In genomic region chr5:31870856-31871520, GRCm38 (mm10) we compare ENCODE assay signal across 8 mouse cellular contexts.
DNase-seq lines count a peak whose midpoint lies in the region; ATAC-seq and TF ChIP-seq lines count a peak whose summit lies in the region.

No protein-coding gene starts in this region.

- no peaks in the 10 kb centered on the region for H3K4me1 ChIP-seq in heart, adult 2 months (ENCODE audit: control insufficient read depth, insufficient read depth, low read length)
- peaks cover 5% of the 10 kb centered on the region; the same call in 1 of the 2 replicates for H3K4me1 ChIP-seq in heart, embryonic 11.5 days (ENCODE audit: control insufficient read depth, insufficient read depth, low read length)
- H3K4me1 ChIP-seq in bone marrow macrophage, adult 2 months (ENCODE audit: control insufficient read depth, insufficient read depth, low read length), result peaks cover 15% of the 10 kb centered on the region
- H3K4me1 ChIP-seq in intestine, postnatal 0 days (replicated peaks; ENCODE audit: control insufficient read depth, insufficient read depth, low read length), result 0 out of 2 replicates have a peak, but pooled peaks cover 2% of the 10 kb centered on the region
- H3K4me1 ChIP-seq in small intestine, adult 2 months (ENCODE audit: control insufficient read depth, insufficient read depth, insufficient read length, low read length), result peaks cover 9% of the 10 kb centered on the region; the same call in 1 of the 2 replicates

- no peak overlapping the region for H3K4me3 ChIP-seq in heart, adult 2 months
- H3K4me3 ChIP-seq in heart, embryonic 11.5 days (ENCODE audit: low read depth, low read length), result no peak overlapping the region
- no peak overlapping the region for H3K4me3 ChIP-seq in bone marrow macrophage, adult 2 months (ENCODE audit: insufficient read depth, low read length)
- H3K4me3 ChIP-seq in intestine, postnatal 0 days (ENCODE audit: low read depth, low read length), result no peak overlapping the region
- no peak overlapping the region for H3K4me3 ChIP-seq in small intestine, adult 2 months (ENCODE audit: low read depth, low read length)

- H3K27me3 ChIP-seq in heart, adult 2 months (ENCODE audit: control insufficient read depth, insufficient read depth, low read length), result no peaks in the 10 kb centered on the region
- no peaks in the 10 kb centered on the region for H3K27me3 ChIP-seq in heart, embryonic 11.5 days (ENCODE audit: control insufficient read depth, insufficient read depth, low read length)
- no peaks in the 10 kb centered on the region for H3K27me3 ChIP-seq in intestine, postnatal 0 days (replicated peaks; ENCODE audit: control insufficient read depth, insufficient read depth, low read length)
- no peaks in the 10 kb centered on the region for H3K27me3 ChIP-seq in small intestine, adult 2 months (ENCODE audit: control insufficient read depth, insufficient read depth, low read length)

- H3K27ac ChIP-seq in heart, adult 2 months, result peak overlapping the region; percentile 24
- no peak overlapping the region for H3K27ac ChIP-seq in heart, embryonic 11.5 days (ENCODE audit: low read depth, low read length)
- peak overlapping the region; percentile 83 for H3K27ac ChIP-seq in bone marrow macrophage, adult 2 months (ENCODE audit: insufficient read depth, low read depth, low read length)
- peak overlapping the region; percentile 66 for H3K27ac ChIP-seq in intestine, postnatal 0 days (ENCODE audit: low read depth, low read length)
- peak overlapping the region; percentile 67 for H3K27ac ChIP-seq in small intestine, adult 2 months (ENCODE audit: insufficient read depth, low read depth, low read length)

- intact Hi-C loops in heart, adult 2 months (cut with DNase I), result loop anchor here (5.0 kb wide), 1 partner anchor 169 kb away; no protein-coding TSS in a partner anchor

- H3K9ac ChIP-seq in heart, adult 2 months (ENCODE audit: low read depth, low read length), result no peak overlapping the region
- no peak overlapping the region for H3K9ac ChIP-seq in heart, embryonic 11.5 days (ENCODE audit: low read depth, low read length)
- no peak overlapping the region for H3K9ac ChIP-seq in intestine, postnatal 0 days (ENCODE audit: low read depth, low read length)

- WGBS in heart, adult 2 months, result 56% methylated on average over 8 of the region's 8 CpGs
- whole genome bisulfite sequencing in heart, embryonic 11.5 days (ENCODE audit: insufficient replicate concordance), result 72% methylated on average over 8 of the region's 8 CpGs
- WGBS in intestine, postnatal 0 days, result 57% methylated on average over 8 of the region's 8 CpGs
- WGBS in small intestine, adult 2 months, result 43% methylated on average over 8 of the region's 8 CpGs

- H3K36me3 ChIP-seq in heart, adult 2 months (ENCODE audit: control insufficient read depth, insufficient read depth, low read length), result peaks cover under 1% of the 10 kb centered on the region; the same call in 1 of the 2 replicates
- no peaks in the 10 kb centered on the region for H3K36me3 ChIP-seq in heart, embryonic 11.5 days (ENCODE audit: control insufficient read depth, insufficient read depth, low read length)
- H3K36me3 ChIP-seq in intestine, postnatal 0 days (ENCODE audit: control insufficient read depth, insufficient read depth), result no peaks in the 10 kb centered on the region
- H3K36me3 ChIP-seq in small intestine, adult 2 months (ENCODE audit: control insufficient read depth, insufficient read depth, low read length), result no peaks in the 10 kb centered on the region

- no peak for TF ChIP-seq EP300 in heart, adult 2 months (IDR thresholded peaks at IDR 0.05; ENCODE audit: insufficient read depth, low read depth, low read length)

- TF ChIP-seq POLR2A in heart, adult 2 months (IDR thresholded peaks at IDR 0.05; ENCODE audit: insufficient read depth, low read depth, low read length), result no peak
- no peak for TF ChIP-seq POLR2A in bone marrow macrophage, adult 2 months (IDR thresholded peaks at IDR 0.05; ENCODE audit: borderline replicate concordance, low read depth, low read length)
- peak; percentile 16; the same call in 1 of the 2 replicates for TF ChIP-seq POLR2A in small intestine, adult 2 months (IDR thresholded peaks at IDR 0.05; ENCODE audit: low read depth, low read length)

- ATAC-seq in heart, embryonic 11.5 days (replicated peaks; ENCODE audit: insufficient number of reproducible peaks, low FRiP score, low TSS enrichment), result no peak
- ATAC-seq in intestine, postnatal 0 days, result peak; percentile 82
- ATAC-seq in CD4-positive, CD25-positive, alpha-beta regulatory T cell, adult 4 months, result no peak

- H3K9me3 ChIP-seq in heart, embryonic 11.5 days (replicated peaks; ENCODE audit: control insufficient read depth, low read length), result no peaks in the 10 kb centered on the region
- no peaks in the 10 kb centered on the region for H3K9me3 ChIP-seq in intestine, postnatal 0 days (ENCODE audit: control insufficient read depth)

- H3K79me2 ChIP-seq in heart, adult 2 months (replicated peaks; ENCODE audit: control insufficient read depth, insufficient read depth, low read length), result no peaks in the 10 kb centered on the region

- DNase-seq in heart, adult 2 months, result peak; percentile 33 to 64
- DNase-seq in thymus, postnatal 25 days, result no peak
- no peak for DNase-seq in layer of hippocampus, postnatal 25 days (ENCODE audit: extremely low spot score in 1 of 2, low spot score in 1 of 2)

- H3K4me2 ChIP-seq in heart, embryonic 11.5 days, result no peak overlapping the region
- H3K4me2 ChIP-seq in intestine, postnatal 0 days (replicated peaks; ENCODE audit: low read depth), result 0 out of 2 replicates have a peak overlapping the region, but pooled peaks have one; percentile 17

- no peak for TF ChIP-seq CTCF in heart, adult 2 months (IDR thresholded peaks at IDR 0.05)
- no peak for TF ChIP-seq CTCF in bone marrow macrophage, adult 2 months (IDR thresholded peaks at IDR 0.05; ENCODE audit: low read depth, low read length)
- no peak for TF ChIP-seq CTCF in intestine, postnatal 0 days (IDR thresholded peaks at IDR 0.05; ENCODE audit: low read depth)
- no peak for TF ChIP-seq CTCF in small intestine, adult 2 months (IDR thresholded peaks at IDR 0.05; ENCODE audit: extremely low read depth, insufficient read length, insufficient replicate concordance, low read depth, low read length)

Comparison
In these comparisons a context has a peak if more than half of its experiments do, and no peak if none do; other contexts are left out.
1. DNase-seq: peak in heart, adult 2 months (2 of 2); none in thymus, postnatal 25 days (single experiment) and layer of hippocampus, postnatal 25 days (0 of 2).